Mouse (Mus musculus) cerebellum, adult 9-10 months (tissue): ENCODE data around the gene Ghr.
A peak's percentile ranks its signal among the peaks of the same experiment; 100 is the strongest.

Experiments used
- DNase-seq: peaks from one replicate; pipeline ENCODE4 v3.0.0; 2022

Gene Ghr

DNA sequence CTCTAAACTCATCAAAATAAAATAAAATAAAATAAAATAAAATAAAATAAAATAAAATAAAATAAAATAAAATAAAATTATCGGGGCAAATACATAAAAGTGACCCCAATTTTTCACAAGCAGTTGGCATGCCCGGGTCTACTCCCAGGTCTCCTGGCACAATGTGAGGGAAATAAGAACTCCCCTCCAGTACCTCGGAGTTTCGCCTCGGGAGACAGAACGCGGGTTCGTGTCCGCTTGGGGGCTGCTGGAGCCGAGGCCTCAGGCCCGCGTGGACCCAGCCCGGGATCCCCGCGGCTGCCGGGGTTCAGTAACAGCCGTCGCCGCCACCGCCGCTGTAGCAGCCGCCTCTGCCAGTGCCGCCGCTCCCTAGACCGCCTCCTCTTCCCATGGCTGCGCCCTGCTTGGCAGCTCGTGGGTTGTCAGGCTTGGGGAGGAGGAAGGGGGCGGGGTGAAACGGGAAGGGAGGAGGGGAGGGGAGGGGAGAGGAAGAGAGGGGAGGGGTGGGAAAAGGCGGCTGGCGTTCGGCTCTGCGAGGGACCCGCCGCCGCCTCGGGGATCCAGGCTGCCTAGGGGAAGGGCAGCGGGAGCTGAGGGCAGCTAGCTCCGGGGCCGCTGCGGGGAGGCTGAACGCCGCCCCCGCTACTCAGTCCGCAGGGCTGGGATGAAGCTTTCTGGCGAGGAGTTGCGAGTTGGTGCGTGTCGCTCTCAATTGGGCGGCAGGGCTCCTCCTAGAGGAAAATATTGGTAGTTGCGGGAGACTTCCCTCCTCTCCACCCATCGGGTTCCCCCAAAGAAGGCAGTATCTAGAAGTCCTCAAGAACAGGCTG lies at the start of gene Ghr:
TSS of gene Ghr (minus strand) at position 686 of the 830 bp plus-strand sequence.
- peak; percentile 83 for DNase-seq

GRCm38 (mm10) chr15:3622746-3623145 lies 39.5 kb upstream of the Ghr start:
- no peak for DNase-seq

- DNase-seq = no peak
Measured at GRCm38 (mm10) chr15:3620368-3620767, 37.1 kb upstream of the Ghr start.

- no peak for DNase-seq
Measured at GRCm38 (mm10) chr15:3618311-3618710, 35.0 kb upstream of the Ghr start.

GRCm38 (mm10) chr15:3611961-3612360 lies 28.7 kb upstream of the Ghr start:
- DNase-seq = no peak

DNA sequence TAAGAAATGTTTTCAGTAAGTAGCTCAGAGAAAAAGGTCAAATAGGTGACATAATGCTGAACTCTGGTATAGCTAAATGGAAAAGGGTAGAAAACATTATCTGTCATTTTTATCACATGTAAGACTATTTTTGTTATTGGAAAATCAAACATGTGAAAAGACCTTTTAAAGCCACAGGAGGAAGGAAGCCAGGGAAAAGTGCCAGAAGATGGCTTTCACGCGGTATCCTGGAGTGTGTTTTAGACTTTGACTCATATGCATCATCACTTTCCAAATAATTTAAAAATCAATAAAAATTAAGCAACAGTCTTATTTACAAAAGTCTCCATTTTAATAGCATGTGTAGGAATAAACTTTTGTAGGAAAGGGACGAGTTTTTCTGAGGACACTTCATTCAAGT lies 24.7 kb upstream of the Ghr start:
- no peak for DNase-seq

DNA sequence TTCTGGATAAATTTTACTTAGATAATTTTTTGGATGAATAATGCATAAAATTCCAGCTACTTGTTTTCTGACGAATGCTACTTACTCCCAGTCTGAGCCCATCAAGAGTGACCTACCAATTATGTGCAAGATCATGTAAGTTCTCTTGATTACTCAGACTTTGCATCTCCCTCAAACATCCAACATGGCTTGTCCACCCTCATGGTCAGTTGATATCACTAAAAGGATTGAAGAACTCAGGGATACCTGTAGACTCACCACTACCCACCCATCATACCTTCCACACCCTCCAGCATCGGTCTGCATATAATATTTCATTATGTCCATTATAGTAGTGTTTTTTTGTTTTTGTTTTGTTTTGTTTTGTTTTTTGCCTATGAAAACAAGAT lies 18.8 kb upstream of the Ghr start:
- DNase-seq = no peak

DNA sequence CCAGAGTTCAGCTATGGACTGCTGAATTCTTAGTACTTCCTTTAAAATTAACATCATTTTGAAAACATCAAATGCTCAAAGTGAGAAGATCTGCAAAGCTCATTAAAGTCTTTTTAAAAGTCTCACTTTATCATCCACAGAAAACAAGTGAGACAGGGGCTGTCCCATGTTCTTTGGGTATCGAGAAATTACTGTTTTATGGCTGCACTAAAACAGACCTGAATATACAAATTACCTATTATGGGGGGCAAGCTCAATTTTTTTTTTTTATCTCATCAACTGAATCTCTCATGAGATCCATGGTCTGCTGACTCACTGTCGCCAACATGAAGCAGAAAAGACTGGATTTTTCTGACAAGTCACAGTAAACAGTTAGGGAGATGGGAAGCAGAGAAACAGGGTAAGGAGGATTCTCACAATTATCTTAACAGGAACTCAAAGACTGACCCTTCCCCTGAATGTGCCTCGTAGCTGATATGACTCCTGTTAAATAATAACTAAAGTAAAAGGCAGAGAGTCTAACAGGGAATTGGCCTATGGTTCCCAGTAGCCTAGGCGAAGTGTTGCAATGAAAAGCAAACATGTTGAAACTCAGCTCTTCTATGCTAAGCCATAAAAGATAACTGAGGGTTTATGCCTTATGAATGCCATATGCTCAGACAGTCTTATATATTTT lies 18.3 kb upstream of the Ghr start:
- no peak for DNase-seq

DNA sequence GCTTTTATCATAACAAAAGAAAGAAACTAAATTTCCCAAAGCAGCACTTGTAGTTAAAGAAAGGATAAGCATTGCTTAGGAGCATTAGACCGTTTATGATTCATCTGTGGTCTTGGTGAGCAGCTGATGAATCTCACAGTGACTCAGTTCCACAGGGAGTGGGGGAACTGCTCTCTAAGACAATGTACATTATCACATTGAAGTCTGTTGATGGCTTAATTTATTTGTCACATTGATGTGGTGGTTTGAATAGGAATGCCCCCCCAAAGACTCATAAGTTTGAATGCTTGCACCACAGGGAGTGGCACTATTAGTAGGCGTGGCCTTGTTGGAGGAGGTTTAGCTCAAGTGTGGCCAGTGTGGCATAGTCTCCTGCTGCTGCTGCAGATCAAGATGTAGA lies 4.6 kb upstream of the Ghr start:
- no peak for DNase-seq

DNA sequence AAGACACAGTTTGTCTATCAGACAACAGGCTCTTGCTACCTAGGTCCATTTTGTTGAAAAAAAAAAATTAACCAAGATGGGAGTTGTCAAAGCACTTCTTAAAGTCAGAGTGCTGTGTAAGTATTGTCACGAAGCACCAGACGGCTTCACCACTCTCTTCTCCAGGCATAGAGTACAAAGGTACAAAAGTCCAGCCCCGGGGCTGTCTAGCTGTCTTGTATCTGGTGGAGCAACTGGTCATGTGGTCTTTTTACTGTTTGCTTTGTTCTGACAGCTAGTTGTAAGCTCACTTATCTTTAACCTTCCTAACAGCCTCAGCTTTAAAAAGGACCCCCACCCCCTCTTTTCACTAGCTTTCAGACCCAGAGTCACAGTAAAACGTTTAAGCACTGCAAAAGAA lies 1.1 kb upstream of the Ghr start:
- DNase-seq = no peak

GRCm38 (mm10) chr15:3581861-3582806 lies 1.2 kb downstream of the Ghr start:
- DNase-seq = peak; percentile 8

DNA sequence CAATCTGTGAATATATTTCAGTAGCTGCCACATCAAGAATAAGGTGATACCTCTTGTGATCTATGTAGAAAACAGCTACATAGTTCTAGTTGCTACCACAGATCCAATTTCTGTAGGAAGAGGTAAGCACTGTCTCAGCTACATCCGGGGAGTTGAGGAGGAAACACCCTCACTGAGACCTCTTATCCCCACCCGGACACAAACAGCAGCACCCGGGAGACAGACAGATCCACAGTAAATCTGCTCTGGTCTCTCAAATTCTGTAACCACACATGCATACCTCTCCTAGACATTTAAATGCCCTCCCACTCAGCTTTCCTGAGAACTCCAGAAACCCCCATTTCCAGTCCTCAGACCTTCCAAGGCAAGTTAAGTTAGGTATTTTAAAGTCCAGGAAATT lies 2.0 kb downstream of the Ghr start:
- no peak for DNase-seq

- no peak for DNase-seq
Measured at GRCm38 (mm10) chr15:3580216-3580615, 3.1 kb downstream of the Ghr start.

DNA sequence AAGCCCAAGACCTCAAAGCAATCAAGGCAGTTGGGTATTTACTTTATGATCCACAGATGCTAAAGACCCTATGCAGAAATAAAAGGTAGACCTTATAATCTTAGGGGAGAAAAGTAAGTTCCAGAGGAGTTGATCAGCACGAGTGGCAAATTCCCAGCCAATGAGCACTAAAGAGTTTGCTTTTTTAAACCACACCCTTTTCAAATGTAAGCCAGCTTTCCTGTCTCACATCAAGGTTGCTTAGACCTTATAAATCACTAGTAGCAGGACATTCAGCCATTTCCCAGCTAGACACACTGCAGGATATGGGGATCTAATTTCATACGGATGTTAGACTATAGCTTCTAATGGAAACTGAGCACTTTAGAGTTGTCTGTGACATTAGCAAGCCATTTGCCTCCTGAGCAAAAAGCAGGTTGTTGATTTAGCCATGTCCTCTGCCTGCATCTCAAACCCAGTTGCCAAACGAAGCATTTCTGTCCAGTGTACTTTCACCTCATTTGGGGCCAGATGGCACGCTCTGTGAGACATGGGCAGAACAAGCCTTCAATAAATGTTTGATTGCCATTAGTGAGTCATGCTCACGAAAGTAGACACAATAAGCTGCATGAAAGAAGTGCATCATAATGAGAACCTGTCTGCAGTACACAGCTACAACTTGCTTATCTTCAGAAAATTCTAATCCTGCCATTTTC lies 4.9 kb downstream of the Ghr start:
- no peak for DNase-seq

DNA sequence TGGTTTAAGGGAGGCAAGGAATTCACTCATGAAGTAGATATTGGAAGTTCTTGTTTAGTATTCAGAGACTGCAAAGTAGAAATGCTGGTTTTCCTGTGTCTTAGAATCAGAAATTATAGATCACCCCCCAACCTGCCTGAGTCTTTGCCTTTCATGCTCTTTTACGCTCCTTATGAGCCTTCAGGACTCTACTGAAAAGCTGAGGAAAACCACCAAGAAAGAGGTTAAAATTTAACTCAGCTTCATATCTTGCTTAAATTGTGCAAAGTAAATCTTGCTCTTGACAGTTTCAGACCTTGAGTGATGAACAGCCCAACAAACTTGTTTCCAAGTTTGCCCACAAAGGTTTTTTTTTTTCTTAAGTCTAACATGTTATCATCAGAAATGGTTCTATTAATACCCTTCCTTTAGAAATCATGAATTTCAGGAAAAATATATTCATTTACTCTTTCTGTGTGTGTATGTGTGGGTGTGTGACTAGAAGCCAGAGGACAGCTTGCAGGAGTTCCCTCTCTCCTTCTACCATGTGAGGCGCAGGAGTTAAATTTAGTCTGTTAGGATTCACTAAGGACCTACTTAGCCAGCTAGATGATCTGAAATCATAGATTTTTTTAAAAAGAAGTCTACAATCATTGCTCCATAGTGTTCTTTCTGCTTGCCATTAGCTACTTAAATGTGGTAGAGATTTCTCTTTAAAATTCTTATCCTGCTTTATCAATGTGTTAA lies 14.0 kb downstream of the Ghr start:
- no peak for DNase-seq

DNA sequence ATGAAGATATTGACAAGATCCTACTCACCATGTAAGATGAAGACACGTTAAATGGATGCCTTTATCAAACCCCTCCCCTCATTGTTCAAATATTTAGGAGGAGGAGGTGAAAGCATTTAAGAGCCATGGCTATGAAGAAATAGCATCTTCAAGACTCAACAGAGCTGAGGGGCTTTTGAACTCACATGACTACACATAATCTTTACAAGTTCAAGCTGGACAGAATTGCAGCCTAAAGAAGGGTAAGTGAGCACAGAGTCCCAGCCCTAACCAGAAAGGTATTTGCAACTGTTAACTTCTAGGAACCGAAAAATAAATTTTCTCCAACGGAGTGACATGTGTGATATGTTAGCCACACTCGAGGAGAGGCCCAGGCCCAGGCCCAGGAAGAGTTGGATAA lies 18.7 kb downstream of the Ghr start:
- no peak for DNase-seq

GRCm38 (mm10) chr15:3563929-3564516 lies 19.3 kb downstream of the Ghr start:
- no peak for DNase-seq

GRCm38 (mm10) chr15:3563473-3563872 lies 19.8 kb downstream of the Ghr start:
- DNase-seq = no peak

DNA sequence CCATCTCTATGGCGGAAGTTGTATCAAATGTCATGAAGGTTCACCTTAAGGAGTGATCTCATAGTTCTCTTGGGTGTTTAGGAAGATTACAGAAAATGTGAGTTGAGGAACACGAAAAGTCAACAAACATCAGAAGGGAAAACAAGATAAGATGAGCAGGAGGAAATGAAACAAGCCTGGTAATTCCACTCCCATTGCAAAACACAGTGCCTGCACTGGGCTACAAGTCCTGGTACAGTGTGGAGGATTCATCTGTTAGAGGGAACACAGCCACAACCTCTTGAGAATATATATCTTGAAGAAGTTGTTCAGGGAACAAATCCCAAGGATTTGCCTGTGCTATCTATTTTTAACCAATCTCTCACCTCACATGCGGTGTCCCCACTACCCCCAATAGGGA lies 24.8 kb downstream of the Ghr start:
- DNase-seq = no peak

DNA sequence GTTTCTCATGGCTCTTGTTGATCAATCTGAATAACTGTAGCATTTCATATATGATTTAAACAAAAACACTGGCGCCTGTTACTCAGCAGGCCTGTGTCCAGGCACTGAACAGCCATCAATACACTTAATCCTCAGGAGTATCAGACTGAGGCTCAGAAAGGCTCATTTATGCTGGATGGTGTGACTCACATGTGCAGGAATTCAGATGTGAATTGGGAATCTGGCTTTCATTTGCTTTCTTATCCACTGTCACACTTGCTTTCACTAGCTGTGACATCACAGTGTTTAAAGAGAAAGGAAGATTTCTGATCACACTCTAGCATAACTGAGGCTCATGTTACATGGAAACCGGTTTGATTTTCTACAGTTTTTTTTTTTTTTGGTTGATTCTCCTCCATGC lies 39.0 kb downstream of the Ghr start:
- DNase-seq = no peak

GRCm38 (mm10) chr15:3536309-3536900 lies 46.9 kb downstream of the Ghr start:
- no peak for DNase-seq
